Mouse (Mus musculus) G1E (cell line): ENCODE results near the gene Glcci1.

Experiments
- CTCF ChIP-seq: IDR thresholded peaks from 2 replicates; pipeline ENCODE4 v1.5.1; 2012; ENCODE audit warnings: low read depth, low read length, inconsistent platforms, mixed read lengths
- GATA1 ChIP-seq: IDR thresholded peaks from 2 replicates; pipeline ENCODE4 v1.6.1; 2012; ENCODE audit warnings: borderline replicate concordance, low read length, inconsistent platforms, mixed read lengths
- GATA2 ChIP-seq: IDR thresholded peaks from 2 replicates; pipeline ENCODE4 v1.6.1; 2012; ENCODE audit warnings: low read depth, low read length, inconsistent platforms, borderline replicate concordance

- TF ChIP-seq CTCF: no peak
- TF ChIP-seq GATA1: no peak
- no peak for TF ChIP-seq GATA2
Observed at GRCm38 (mm10) chr6:8509961-8510863, 812 bp downstream of the Glcci1 start.
